Mouse (Mus musculus) liver, adult 2 months (tissue): ENCODE results near the gene Slc44a3.

Experiments used
- CTCF ChIP-seq: fragments of 200-500 bp; IDR thresholded peaks from 2 replicates; pipeline ENCODE4 v1.5.1; 2011; ENCODE audit warnings: low read depth, low read length, control low read depth
- POLR2A ChIP-seq: fragments of 200-500 bp; IDR thresholded peaks from 2 replicates; pipeline ENCODE4 v1.6.1; 2011; ENCODE audit warnings: low read length, control low read depth; ENCODE audit not compliant: insufficient read depth; ENCODE audit errors: extremely low read depth

DNA sequence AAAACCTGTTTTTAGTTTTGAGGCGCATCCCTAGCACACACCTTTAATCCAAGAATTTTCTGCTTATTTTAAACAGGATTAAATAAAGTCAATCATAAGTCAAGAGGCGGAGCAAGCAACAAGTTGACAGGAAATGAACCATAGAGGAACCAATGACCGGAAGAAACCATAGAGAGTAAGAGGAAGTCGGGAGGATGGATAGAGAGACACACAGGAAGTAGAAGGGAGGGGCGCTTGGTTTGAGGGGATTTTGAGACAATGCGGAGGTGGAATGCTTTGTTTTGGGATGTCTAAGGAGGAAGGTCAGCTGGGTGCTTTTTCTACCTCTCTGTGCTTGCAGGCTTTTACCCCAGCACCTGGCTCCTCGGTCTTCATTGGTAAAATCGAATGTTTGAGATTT is 15.2 kb downstream of the Slc44a3 start:
- no peak for TF ChIP-seq CTCF
- no peak for TF ChIP-seq POLR2A
